Mouse (Mus musculus) intestine, embryonic 15.5 days (tissue): ENCODE results near the gene Hadha. TPM values are rescaled to one million over a fixed set of nuclear protein-coding genes. Genes with fewer than 3 reads are reported as not detected.
A peak's percentile ranks its signal among the peaks of the same experiment; 100 is the strongest.

ENCODE experiments used
- ATAC-seq: fragments of 200-750 bp; cut with Nextera tagmentation; 2 replicates; pipeline ENCODE4 v1.8.0; 2017; ENCODE audit warnings: moderate TSS enrichment, moderate library complexity
- H3K27ac ChIP-seq: fragments of 300-500 bp; sonication (generic); 2 replicates; pipeline ENCODE4 v1.5.1; 2015; ENCODE audit warnings: mild to moderate bottlenecking, inconsistent platforms
- H3K27me3 ChIP-seq: fragments of 300-500 bp; sonication (generic); replicated peaks from 2 replicates; pipeline ENCODE4 v1.6.1; 2015; ENCODE audit warnings: inconsistent platforms
- H3K36me3 ChIP-seq: fragments of 300-500 bp; sonication (generic); 2 replicates; pipeline ENCODE4 v1.6.1; 2015; ENCODE audit warnings: inconsistent platforms
- H3K4me1 ChIP-seq: fragments of 300-500 bp; sonication (generic); replicated peaks from 2 replicates; pipeline ENCODE4 v1.6.1; 2015; ENCODE audit warnings: inconsistent platforms
- H3K4me2 ChIP-seq: fragments of 300-500 bp; sonication (generic); replicated peaks from 2 replicates; pipeline ENCODE4 v1.6.1; 2015; ENCODE audit warnings: mild to moderate bottlenecking, inconsistent platforms
- H3K4me3 ChIP-seq: fragments of 300-500 bp; sonication (generic); replicated peaks from 2 replicates; pipeline ENCODE4 v1.5.1; 2015; ENCODE audit warnings: inconsistent platforms
- H3K9ac ChIP-seq: fragments of 300-500 bp; sonication (generic); 2 replicates; pipeline ENCODE4 v1.6.1; 2015; ENCODE audit warnings: inconsistent platforms
- H3K9me3 ChIP-seq: fragments of 300-500 bp; sonication (generic); 2 replicates; pipeline ENCODE4 v1.6.1; 2016; ENCODE audit warnings: inconsistent platforms
- WGBS: fragments of 180-500 bp; shearing (Covaris S2); methylation state at CpG from one replicate; pipeline ENCODE4 v1.1.7; 2015; 5-methylcytosine and 5-hydroxymethylcytosine counted together
- microRNA counts: library from miRNA; unstranded; fragments of <30 nt; microRNA quantifications from one replicate; lab custom pipeline; 2016
- polyA plus RNA-seq: library from polyadenylated mRNA; unstranded; fragments of >200 nt; fragmentation: Nextera tagmentation; extraction: Ambion mirVana; gene quantifications from 2 replicates; pipeline ENCODE4 v1.2.1, GENCODE M21; 2015

Hadha gene
- polyA plus RNA-seq, 1 experiment from 2014 or later: 193 TPM

GRCm38 (mm10) chr5:30072825-30073821, 81.8 kb downstream of the Hadha start, which contains the start of gene Tyms:
Gene Tyms (minus strand): TSS chr5:30073617.
- H3K27ac ChIP-seq: peak within 1 kb of the TSS; percentile 85
- peak within 1 kb of the TSS; percentile 74 for H3K9ac ChIP-seq
- WGBS: 1% methylated on average over 45 of the region's 45 CpGs
- peak; percentile 97 for ATAC-seq
- H3K9me3 ChIP-seq: no peaks in the 10 kb centered on the region
- 0 out of 2 replicates have a peak, but pooled peaks cover under 1% of the 10 kb centered on the region for H3K36me3 ChIP-seq
- peak within 1 kb of the TSS; percentile 55 for H3K4me2 ChIP-seq
- peak within 1 kb of the TSS; percentile 66 for H3K4me3 ChIP-seq
- H3K27me3 ChIP-seq: no peaks in the 10 kb centered on the region
- H3K4me1 ChIP-seq: peaks cover 8% of the 10 kb centered on the region

DNA sequence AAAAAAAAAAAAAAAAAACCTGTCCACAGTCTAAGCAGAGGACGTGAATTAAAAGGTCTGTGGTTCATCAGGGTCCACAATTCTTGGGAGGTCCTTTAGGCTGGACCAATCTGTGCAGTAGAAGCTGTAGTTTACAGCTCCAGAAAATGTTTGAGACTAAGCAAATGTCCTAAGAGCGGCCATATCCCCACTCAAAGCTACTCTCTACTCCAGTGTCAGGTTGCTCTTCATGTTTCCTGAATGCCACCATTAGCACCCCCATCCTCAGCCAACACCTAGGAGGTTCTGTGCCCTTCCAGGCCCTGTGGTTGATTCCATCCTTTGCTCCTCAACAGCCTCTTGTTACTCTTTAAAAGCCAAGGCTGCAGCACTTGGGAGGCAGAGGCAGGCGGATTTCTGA, 82.6 kb downstream of the Hadha start:
- 24% methylated on average over 3 of the region's 3 CpGs for WGBS
- Histone ChIP-seq H3K36me3 (peaks cover 8% of the 10 kb centered on the region; the same call in 1 of the 2 replicates), H3K4me2 (peak overlapping the region; percentile 55), H3K4me3 (peak overlapping the region; percentile 66), H3K4me1 (peaks cover 8% of the 10 kb centered on the region), H3K27ac (no peak overlapping the region), H3K9ac (peak overlapping the region; percentile 74), H3K9me3 (no peaks in the 10 kb centered on the region), H3K27me3 (no peaks in the 10 kb centered on the region)
- ATAC-seq: peak; percentile 46; the same call in 1 of the 2 replicates

DNA sequence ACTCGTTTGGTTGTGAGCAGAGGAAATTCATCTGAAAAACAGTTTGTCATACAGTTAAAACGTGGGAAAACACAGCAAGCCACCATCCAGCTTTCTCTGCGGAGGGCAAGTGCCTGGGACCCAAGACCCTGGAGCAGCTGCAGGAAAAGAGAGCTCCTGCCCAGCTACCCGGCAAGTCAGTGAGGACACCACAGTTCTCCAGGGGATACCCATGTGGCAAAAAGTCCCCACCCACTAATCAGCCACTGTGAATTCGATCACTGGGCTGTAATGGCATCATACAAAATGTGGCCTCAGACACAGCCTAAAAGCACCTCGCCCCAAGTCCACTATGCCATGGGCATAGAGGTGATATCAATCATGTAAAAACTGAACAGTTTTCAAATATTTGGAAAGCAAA, 83.3 kb downstream of the Hadha start:
- H3K9ac ChIP-seq: no peak overlapping the region
- no peaks in the 10 kb centered on the region for H3K9me3 ChIP-seq
- peaks cover 8% of the 10 kb centered on the region for H3K4me1 ChIP-seq
- H3K36me3 ChIP-seq: peaks cover 8% of the 10 kb centered on the region; the same call in 1 of the 2 replicates
- no peak overlapping the region for H3K4me3 ChIP-seq
- peak overlapping the region; percentile 55 for H3K4me2 ChIP-seq
- no peak for ATAC-seq
- H3K27me3 ChIP-seq: no peaks in the 10 kb centered on the region
- WGBS: 74% methylated on average over 6 of the region's 6 CpGs
- no peak overlapping the region for H3K27ac ChIP-seq

MicroRNAs encoded within 50 kb of the gene (microRNA counts, 519-probe panel; counts per million panel counts)
- microRNA mmu-miR-1960 (lab: Ali Mortazavi, UCI): 1,783 counts per million, percentile 37 among the panel's probes with 10 or more counts

Other genes with a start within 250 kb of the Hadha start
- 0.40 TPM in 1 of 2 replicates, not detected in the other for gene Il6, start 142.0 kb downstream of the Hadha start, polyA plus RNA-seq
- 276 and 288 TPM in 2 replicates for gene Tyms, start 81.5 kb downstream of the Hadha start, polyA plus RNA-seq
- gene Garem2, start 50.0 kb downstream of the Hadha start, polyA plus RNA-seq: 0.53 and 0.57 TPM in 2 replicates
- not detected in 2 replicates for gene 3110082J24Rik, start 49.1 kb downstream of the Hadha start, polyA plus RNA-seq
- 246 and 269 TPM in 2 replicates for gene Hadhb, start 86 bp upstream of the Hadha start, polyA plus RNA-seq
- 0.19 and 0.38 TPM in 2 replicates for gene Adgrf3, start 50.6 kb upstream of the Hadha start, polyA plus RNA-seq
- 37.3 and 38.1 TPM in 2 replicates for gene Selenoi, start 77.4 kb upstream of the Hadha start, polyA plus RNA-seq
- 0.38 and 0.78 TPM in 2 replicates for gene Drc1, start 126.2 kb upstream of the Hadha start, polyA plus RNA-seq